Mouse (Mus musculus) intestine, embryonic 15.5 days (tissue): ENCODE measurements around the gene Evx1. TPM values are rescaled to one million over a fixed set of nuclear protein-coding genes. Genes with fewer than 3 reads are reported as not detected.

Experiments
- ATAC-seq: fragments of 200-750 bp; cut with Nextera tagmentation; 2 replicates; pipeline ENCODE4 v1.8.0; 2017; ENCODE audit warnings: moderate TSS enrichment, moderate library complexity
- H3K27ac ChIP-seq: fragments of 300-500 bp; sonication (generic); 2 replicates; pipeline ENCODE4 v1.5.1; 2015; ENCODE audit warnings: mild to moderate bottlenecking, inconsistent platforms
- H3K27me3 ChIP-seq: fragments of 300-500 bp; sonication (generic); replicated peaks from 2 replicates; pipeline ENCODE4 v1.6.1; 2015; ENCODE audit warnings: inconsistent platforms
- H3K36me3 ChIP-seq: fragments of 300-500 bp; sonication (generic); 2 replicates; pipeline ENCODE4 v1.6.1; 2015; ENCODE audit warnings: inconsistent platforms
- H3K4me1 ChIP-seq: fragments of 300-500 bp; sonication (generic); replicated peaks from 2 replicates; pipeline ENCODE4 v1.6.1; 2015; ENCODE audit warnings: inconsistent platforms
- H3K4me2 ChIP-seq: fragments of 300-500 bp; sonication (generic); replicated peaks from 2 replicates; pipeline ENCODE4 v1.6.1; 2015; ENCODE audit warnings: mild to moderate bottlenecking, inconsistent platforms
- H3K4me3 ChIP-seq: fragments of 300-500 bp; sonication (generic); replicated peaks from 2 replicates; pipeline ENCODE4 v1.5.1; 2015; ENCODE audit warnings: inconsistent platforms
- H3K9ac ChIP-seq: fragments of 300-500 bp; sonication (generic); 2 replicates; pipeline ENCODE4 v1.6.1; 2015; ENCODE audit warnings: inconsistent platforms
- H3K9me3 ChIP-seq: fragments of 300-500 bp; sonication (generic); 2 replicates; pipeline ENCODE4 v1.6.1; 2016; ENCODE audit warnings: inconsistent platforms
- WGBS: fragments of 180-500 bp; shearing (Covaris S2); methylation state at CpG from one replicate; pipeline ENCODE4 v1.1.7; 2015; 5-methylcytosine and 5-hydroxymethylcytosine counted together
- polyA plus RNA-seq: library from polyadenylated mRNA; unstranded; fragments of >200 nt; fragmentation: Nextera tagmentation; extraction: Ambion mirVana; gene quantifications from 2 replicates; pipeline ENCODE4 v1.2.1, GENCODE M21; 2015

Evx1 gene
- polyA plus RNA-seq, 1 experiment from 2014 or later = 0.20 TPM

- Histone ChIP-seq H3K4me3 (no peak overlapping the region), H3K4me1 (no peaks in the 10 kb centered on the region), H3K27me3 (peaks cover 28% of the 10 kb centered on the region), H3K9ac (no peak overlapping the region), H3K9me3 (no peaks in the 10 kb centered on the region), H3K4me2 (no peak overlapping the region), H3K36me3 (no peaks in the 10 kb centered on the region), H3K27ac (no peak overlapping the region)
- 72% methylated on average over 6 of the region's 6 CpGs for WGBS
- ATAC-seq = no peak
Measured at GRCm38 (mm10) chr6:52294616-52295015, 18.7 kb upstream of the Evx1 start.

GRCm38 (mm10) chr6:52298511-52298910, 14.8 kb upstream of the Evx1 start:
- Histone ChIP-seq H3K27me3 (0 out of 2 replicates have a peak, but pooled peaks cover 1% of the 10 kb centered on the region), H3K9me3 (no peaks in the 10 kb centered on the region), H3K36me3 (no peaks in the 10 kb centered on the region), H3K9ac (no peak overlapping the region), H3K4me2 (no peak overlapping the region), H3K4me3 (no peak overlapping the region), H3K27ac (no peak overlapping the region), H3K4me1 (no peaks in the 10 kb centered on the region)
- 71% methylated on average over 4 of the region's 4 CpGs for WGBS
- ATAC-seq = no peak

GRCm38 (mm10) chr6:52300806-52301205, 12.5 kb upstream of the Evx1 start:
- Histone ChIP-seq H3K36me3 (no peaks in the 10 kb centered on the region), H3K4me2 (no peak overlapping the region), H3K27me3 (peaks cover 6% of the 10 kb centered on the region), H3K9me3 (no peaks in the 10 kb centered on the region), H3K4me3 (no peak overlapping the region), H3K27ac (no peak overlapping the region), H3K9ac (no peak overlapping the region), H3K4me1 (0 out of 2 replicates have a peak, but pooled peaks cover 2% of the 10 kb centered on the region)
- ATAC-seq = no peak
- 79% methylated on average over 4 of the region's 4 CpGs for WGBS

GRCm38 (mm10) chr6:52303426-52303825, 9.9 kb upstream of the Evx1 start:
- peaks cover 31% of the 10 kb centered on the region for H3K27me3 ChIP-seq
- no peak overlapping the region for H3K9ac ChIP-seq
- H3K36me3 ChIP-seq = no peaks in the 10 kb centered on the region
- no peak for ATAC-seq
- H3K4me3 ChIP-seq = no peak overlapping the region
- no peak overlapping the region for H3K4me2 ChIP-seq
- WGBS = 65% methylated on average over 3 of the region's 3 CpGs
- H3K27ac ChIP-seq = no peak overlapping the region
- H3K4me1 ChIP-seq = 0 out of 2 replicates have a peak, but pooled peaks cover 9% of the 10 kb centered on the region
- no peaks in the 10 kb centered on the region for H3K9me3 ChIP-seq

- H3K9ac ChIP-seq = peak overlapping the region; percentile 11
- whole genome bisulfite sequencing = 2% methylated on average over 30 of the region's 30 CpGs
- no peaks in the 10 kb centered on the region for H3K9me3 ChIP-seq
- H3K36me3 ChIP-seq = no peaks in the 10 kb centered on the region
- H3K4me2 ChIP-seq = peak overlapping the region; percentile 86
- 0 out of 2 replicates have a peak, but pooled peaks cover 9% of the 10 kb centered on the region for H3K4me1 ChIP-seq
- ATAC-seq = peak; percentile 88
- peaks cover 56% of the 10 kb centered on the region for H3K27me3 ChIP-seq
- peak overlapping the region; percentile 45 for H3K4me3 ChIP-seq
- no peak overlapping the region for H3K27ac ChIP-seq
Measured at GRCm38 (mm10) chr6:52305877-52306389, 7.4 kb upstream of the Evx1 start.

- H3K9me3 ChIP-seq = no peaks in the 10 kb centered on the region
- H3K4me2 ChIP-seq = no peak overlapping the region
- H3K4me1 ChIP-seq = peaks cover 23% of the 10 kb centered on the region
- H3K27ac ChIP-seq = no peak overlapping the region
- no peak for ATAC-seq
- H3K9ac ChIP-seq = no peak overlapping the region
- no peaks in the 10 kb centered on the region for H3K36me3 ChIP-seq
- peaks cover 92% of the 10 kb centered on the region for H3K27me3 ChIP-seq
- WGBS = 49% methylated on average over 10 of the region's 10 CpGs
- H3K4me3 ChIP-seq = no peak overlapping the region
Measured at GRCm38 (mm10) chr6:52309766-52310165, 3.5 kb upstream of the Evx1 start.

GRCm38 (mm10) chr6:52310366-52310765, 2.9 kb upstream of the Evx1 start:
- Histone ChIP-seq H3K4me2 (peak overlapping the region; percentile 20; the same call in 1 of the 2 replicates), H3K4me1 (peaks cover 24% of the 10 kb centered on the region), H3K9me3 (no peaks in the 10 kb centered on the region), H3K27ac (no peak overlapping the region), H3K27me3 (peaks cover 96% of the 10 kb centered on the region), H3K9ac (no peak overlapping the region), H3K36me3 (no peaks in the 10 kb centered on the region), H3K4me3 (peak overlapping the region; percentile 14; the same call in 1 of the 2 replicates)
- no peak for ATAC-seq
- 5% methylated on average over 24 of the region's 24 CpGs for WGBS

GRCm38 (mm10) chr6:52311661-52312557, 1.4 kb upstream of the Evx1 start:
- Histone ChIP-seq H3K4me3 (no peak overlapping the region), H3K9ac (no peak overlapping the region), H3K36me3 (no peaks in the 10 kb centered on the region), H3K9me3 (no peaks in the 10 kb centered on the region), H3K4me2 (no peak overlapping the region), H3K27ac (no peak overlapping the region), H3K27me3 (peaks cover 96% of the 10 kb centered on the region), H3K4me1 (peaks cover 22% of the 10 kb centered on the region)
- no peak for ATAC-seq
- 17% methylated on average over 6 of the region's 6 CpGs for WGBS

- Histone ChIP-seq H3K36me3 (no peaks in the 10 kb centered on the region), H3K9me3 (no peaks in the 10 kb centered on the region), H3K4me3 (no peak overlapping the region), H3K27me3 (peaks cover 96% of the 10 kb centered on the region), H3K9ac (no peak overlapping the region), H3K4me1 (peaks cover 22% of the 10 kb centered on the region), H3K4me2 (no peak overlapping the region), H3K27ac (no peak overlapping the region)
- 12% methylated on average over 8 of the region's 8 CpGs for WGBS
- ATAC-seq = no peak
Measured at GRCm38 (mm10) chr6:52312558-52312915, 761 bp upstream of the Evx1 start.

- no peaks in the 10 kb centered on the region for H3K9me3 ChIP-seq
- H3K27ac ChIP-seq = no peak overlapping the region
- ATAC-seq = no peak
- H3K27me3 ChIP-seq = peaks cover 97% of the 10 kb centered on the region
- H3K9ac ChIP-seq = no peak overlapping the region
- no peaks in the 10 kb centered on the region for H3K36me3 ChIP-seq
- H3K4me3 ChIP-seq = peak overlapping the region; percentile 21
- 2% methylated on average over 27 of the region's 27 CpGs for WGBS
- peak overlapping the region; percentile 43 for H3K4me2 ChIP-seq
- H3K4me1 ChIP-seq = peaks cover 22% of the 10 kb centered on the region
Measured at GRCm38 (mm10) chr6:52314304-52315100, 1.2 kb downstream of the Evx1 start.

- Histone ChIP-seq H3K9ac (no peak overlapping the region), H3K4me2 (peak overlapping the region; percentile 70), H3K9me3 (no peaks in the 10 kb centered on the region), H3K4me3 (peak overlapping the region; percentile 34; the same call in 1 of the 2 replicates), H3K36me3 (no peaks in the 10 kb centered on the region), H3K4me1 (peaks cover 22% of the 10 kb centered on the region), H3K27me3 (peaks cover 96% of the 10 kb centered on the region), H3K27ac (no peak overlapping the region)
- WGBS = 18% methylated on average over 27 of the region's 27 CpGs
- no peak for ATAC-seq
Measured at GRCm38 (mm10) chr6:52315441-52316412, 2.4 kb downstream of the Evx1 start.
